Mouse (Mus musculus): ENCODE results near the gene Fars2.

The Fars2 gene

DNA sequence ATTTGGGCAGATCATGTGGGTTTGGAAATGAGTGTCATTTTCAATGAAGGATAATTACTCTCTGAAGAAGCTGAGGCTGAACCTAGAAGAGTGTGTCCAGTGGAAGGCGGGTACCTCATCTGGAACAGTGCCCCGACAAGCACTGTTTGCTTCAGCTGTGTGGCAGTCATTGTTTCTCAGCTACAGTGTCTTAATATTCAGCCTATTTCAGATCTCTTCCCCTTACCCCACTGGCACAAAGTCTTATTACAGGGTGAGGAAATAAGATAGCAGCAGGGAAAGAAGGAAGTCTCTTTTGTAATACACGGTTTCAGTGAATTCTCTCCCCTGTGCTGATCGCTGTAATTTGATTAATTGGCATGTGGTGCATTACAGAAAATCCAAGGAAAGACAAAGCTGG lies 101.1 kb downstream of the Fars2 start:
- no peak for DNase-seq (ENCODE audit: low read depth)

GRCm38 (mm10) chr13:36219506-36219905 lies 102.3 kb downstream of the Fars2 start:
- DNase-seq (ENCODE audit: low read depth): no peak

GRCm38 (mm10) chr13:36221897-36222296 lies 104.7 kb downstream of the Fars2 start:
- DNase-seq (ENCODE audit: low read depth): no peak

- no peak for DNase-seq (ENCODE audit: low read depth)
Observed at GRCm38 (mm10) chr13:36222721-36223120, 105.5 kb downstream of the Fars2 start.

- no peak for DNase-seq (ENCODE audit: low read depth)
Observed at GRCm38 (mm10) chr13:36224431-36224830, 107.2 kb downstream of the Fars2 start.

DNA sequence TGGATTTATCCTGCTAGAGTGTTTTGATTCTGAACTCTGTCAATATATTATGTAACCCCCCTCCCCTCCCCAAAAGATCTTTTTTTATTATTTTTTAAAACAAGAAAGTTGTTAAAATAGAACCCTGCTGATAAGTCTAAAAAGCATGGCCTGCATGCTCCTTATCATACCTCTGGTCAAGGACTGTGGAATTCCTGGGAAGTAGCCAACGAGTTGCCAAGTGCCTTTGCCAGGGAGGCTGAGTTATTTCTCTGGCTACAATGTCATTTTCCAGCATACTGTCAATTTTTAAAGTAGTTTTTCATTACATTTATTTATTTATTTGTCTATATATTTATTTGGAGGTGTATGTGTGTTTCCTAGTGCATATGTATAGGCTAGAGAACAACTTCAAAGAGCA lies 125.0 kb downstream of the Fars2 start:
- DNase-seq (ENCODE audit: low read depth): no peak

DNA sequence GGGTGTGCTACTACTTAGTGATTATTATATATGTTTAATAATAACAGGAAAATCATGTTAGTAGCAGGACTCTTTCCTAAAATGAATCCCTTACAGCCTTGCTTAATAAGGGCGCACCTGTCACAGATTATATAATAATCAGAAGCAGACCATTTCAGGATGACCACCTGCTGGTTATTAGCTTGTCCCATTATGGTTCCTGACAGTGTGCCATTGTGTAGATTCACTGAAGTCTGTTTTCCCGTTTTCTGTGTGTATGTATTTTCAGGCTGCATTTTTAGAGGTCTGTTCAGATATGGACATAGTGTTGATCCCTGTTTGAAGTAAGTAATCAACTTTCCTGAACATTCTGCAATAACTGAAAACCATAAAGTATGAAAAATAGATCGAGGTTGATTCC lies 136.7 kb downstream of the Fars2 start:
- DNase-seq (ENCODE audit: low read depth): no peak

DNA sequence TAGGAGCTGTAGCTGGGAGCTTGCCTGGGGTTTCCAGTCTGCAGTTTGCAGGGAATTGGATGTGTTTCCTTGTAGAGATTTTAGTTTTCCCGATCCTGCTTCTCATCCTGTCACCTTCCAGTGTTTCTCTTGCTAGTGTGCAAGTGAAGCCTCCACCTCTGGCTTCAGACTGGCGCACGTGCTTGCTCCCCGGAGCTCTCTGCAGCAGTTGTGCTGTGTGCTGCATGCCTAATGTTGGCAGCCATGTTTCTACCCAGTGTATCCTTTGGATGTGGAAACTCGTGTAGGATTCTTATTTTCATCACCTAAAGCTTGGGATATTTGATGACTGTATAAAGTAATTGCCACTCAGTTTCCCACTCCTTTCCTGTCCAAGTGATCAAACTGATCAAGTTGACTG lies 140.0 kb downstream of the Fars2 start:
- DNase-seq (ENCODE audit: low read depth): no peak

GRCm38 (mm10) chr13:36259754-36260153 lies 142.5 kb downstream of the Fars2 start:
- DNase-seq (ENCODE audit: low read depth): no peak

GRCm38 (mm10) chr13:36261299-36261698 lies 144.1 kb downstream of the Fars2 start:
- no peak for DNase-seq (ENCODE audit: low read depth)

GRCm38 (mm10) chr13:36263240-36264095 lies 146.3 kb downstream of the Fars2 start:
- DNase-seq (ENCODE audit: low read depth): no peak

GRCm38 (mm10) chr13:36264391-36264790 lies 147.2 kb downstream of the Fars2 start:
- no peak for DNase-seq (ENCODE audit: low read depth)

GRCm38 (mm10) chr13:36265342-36265744 lies 148.1 kb downstream of the Fars2 start:
- no peak for DNase-seq (ENCODE audit: low read depth)

GRCm38 (mm10) chr13:36267399-36267798 lies 150.2 kb downstream of the Fars2 start:
- no peak for DNase-seq (ENCODE audit: low read depth)

DNA sequence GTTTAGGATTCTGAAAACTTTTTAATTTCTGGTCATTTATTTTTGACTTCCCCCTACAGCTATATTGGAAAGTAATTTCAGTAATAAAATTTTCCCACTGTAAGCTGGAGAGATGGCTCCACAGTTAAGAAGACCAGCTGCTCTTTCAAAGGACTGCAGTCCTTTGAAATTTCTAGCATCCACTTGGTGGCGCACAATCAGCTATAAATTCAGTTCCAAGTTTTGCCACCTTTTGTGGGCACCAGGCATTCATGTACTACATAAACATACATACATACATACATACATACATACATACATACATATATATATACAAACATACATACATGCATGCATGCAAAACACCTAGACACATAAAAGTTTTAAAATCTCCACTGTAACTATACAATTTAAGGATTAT lies 153.7 kb downstream of the Fars2 start:
- DNase-seq (ENCODE audit: low read depth): no peak

GRCm38 (mm10) chr13:36273497-36273896 lies 156.3 kb downstream of the Fars2 start:
- no peak for DNase-seq (ENCODE audit: low read depth)

DNA sequence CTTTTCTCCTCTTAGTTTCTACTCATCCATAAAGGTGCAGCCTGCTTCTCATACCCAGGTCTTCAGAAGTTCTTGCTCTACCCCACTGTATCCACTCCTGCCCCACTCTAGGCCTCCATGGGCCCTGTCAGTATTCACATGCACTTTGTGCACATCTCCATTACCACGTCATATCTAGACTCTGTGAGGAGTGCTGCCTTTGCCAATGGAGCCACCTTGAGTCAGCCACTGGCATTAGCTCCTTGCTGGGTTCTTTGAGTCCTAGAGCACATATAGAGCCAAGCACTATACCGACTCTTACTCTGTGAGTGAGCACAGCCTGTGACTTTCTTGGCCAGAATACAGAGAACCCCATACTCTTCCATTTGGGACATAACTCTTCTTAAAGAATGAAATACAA lies 159.0 kb downstream of the Fars2 start:
- DNase-seq (ENCODE audit: low read depth): no peak

- DNase-seq (ENCODE audit: low read depth): peak; percentile 69
Observed at GRCm38 (mm10) chr13:36282018-36282417, 164.8 kb downstream of the Fars2 start.

DNA sequence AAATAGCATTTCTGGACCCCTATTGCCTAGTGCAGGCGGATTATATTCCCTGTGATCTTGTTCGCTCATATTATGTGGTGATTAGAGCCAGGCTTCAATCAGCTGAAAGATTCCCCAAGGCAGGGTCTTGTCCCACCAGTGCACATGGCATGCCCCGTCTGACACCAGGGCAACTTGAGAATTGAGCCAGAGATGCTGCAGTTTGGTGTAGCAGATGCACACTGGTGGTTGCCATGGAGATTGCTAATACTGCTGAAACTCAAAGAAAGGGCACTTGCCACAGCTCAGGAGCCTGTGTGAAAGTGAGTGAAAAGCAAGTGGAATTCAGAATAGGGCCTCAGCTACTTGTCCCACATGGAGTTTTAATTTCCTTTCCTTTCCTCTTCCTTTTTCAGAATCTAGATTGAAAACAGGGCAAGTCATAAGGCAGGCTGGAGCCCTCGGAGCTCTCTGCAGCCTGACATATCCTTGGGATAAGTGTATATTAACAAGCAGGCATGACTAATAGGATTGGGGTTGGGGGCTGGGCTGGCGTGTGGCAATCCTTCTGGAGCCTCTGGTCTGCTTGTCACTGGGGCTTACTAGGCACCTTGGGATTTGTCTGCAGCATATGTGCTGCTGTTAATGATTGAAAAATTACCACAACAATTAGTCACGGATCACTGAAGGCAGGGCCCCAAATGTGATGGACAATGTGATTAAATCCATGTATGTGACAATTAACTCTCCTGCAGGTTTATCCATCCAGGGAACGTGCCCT lies 165.8 kb downstream of the Fars2 start:
- no peak for DNase-seq (ENCODE audit: low read depth)

DNA sequence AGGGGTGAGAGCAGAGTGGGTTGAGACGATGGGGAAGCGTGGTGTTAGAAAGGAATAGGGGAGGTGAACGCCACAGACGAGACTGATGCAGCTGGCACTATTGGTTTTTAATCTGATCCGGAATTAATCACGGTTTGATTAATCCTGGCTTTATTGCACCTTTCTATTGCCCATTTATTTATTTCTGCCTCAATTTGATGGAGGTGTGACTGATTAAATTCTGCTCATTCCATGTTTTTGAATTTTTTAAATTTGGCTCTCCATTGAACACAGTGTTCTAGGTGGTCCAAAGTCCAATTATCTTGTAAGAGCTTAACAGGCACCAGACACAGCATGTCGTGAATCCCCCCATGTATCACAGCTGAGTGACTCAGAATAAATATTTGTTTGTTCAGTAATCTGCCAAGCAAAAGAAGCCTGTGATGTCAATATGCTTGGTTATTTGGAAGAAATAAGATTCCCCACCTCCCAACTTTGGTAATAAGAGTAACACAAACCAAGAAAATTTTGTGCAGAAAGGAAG lies 166.4 kb downstream of the Fars2 start:
- DNase-seq (ENCODE audit: low read depth): no peak

GRCm38 (mm10) chr13:36284097-36284496 lies 166.9 kb downstream of the Fars2 start:
- no peak for DNase-seq (ENCODE audit: low read depth)

DNA sequence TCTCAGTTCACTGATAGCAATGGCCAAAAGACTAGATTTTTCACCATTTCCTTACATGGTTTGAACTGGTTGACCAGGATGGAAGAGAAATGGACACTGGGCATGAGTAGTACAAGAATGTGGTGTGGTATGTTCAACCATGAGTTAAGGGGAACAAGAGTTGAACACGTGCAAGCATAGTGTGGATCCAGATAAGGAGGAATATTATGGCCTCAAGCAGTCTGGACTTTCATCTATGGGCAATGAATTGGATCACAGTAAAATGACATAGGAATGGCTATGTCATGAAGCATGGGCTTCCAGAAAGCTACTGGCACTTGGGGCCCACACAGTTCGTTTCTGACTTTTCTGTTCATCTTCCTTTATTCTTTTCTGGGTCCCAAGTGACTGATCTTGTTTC lies 168.0 kb downstream of the Fars2 start:
- no peak for DNase-seq (ENCODE audit: low read depth)

DNA sequence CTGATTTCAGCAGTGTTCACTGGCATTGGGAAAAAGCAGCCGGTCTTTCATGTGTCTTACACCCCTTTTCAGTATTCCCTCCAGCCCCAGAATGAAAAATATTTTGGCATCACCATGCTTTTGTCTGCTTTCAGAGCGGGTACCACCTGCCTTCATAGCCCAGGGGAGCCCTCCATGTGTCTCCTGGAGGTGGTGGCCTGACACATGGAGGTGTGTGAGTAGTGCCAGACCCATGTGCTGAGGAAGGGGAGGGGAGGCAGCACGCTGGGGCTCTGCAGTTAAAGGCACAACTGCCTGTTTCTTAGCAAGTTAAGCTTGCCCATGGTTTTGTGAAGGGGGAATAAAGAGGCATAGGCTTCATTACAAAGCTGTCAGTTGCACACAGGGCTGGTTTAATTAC lies 176.3 kb downstream of the Fars2 start:
- DNase-seq (ENCODE audit: low read depth): no peak
